Mouse (Mus musculus) embryonic facial prominence, embryonic 15.5 days (tissue): ENCODE measurements around the gene Mecom. TPM values are rescaled to one million over a fixed set of nuclear protein-coding genes. Genes with fewer than 3 reads are reported as not detected.

Experiments used
- ATAC-seq: fragments of 200-750 bp; cut with Nextera tagmentation; 2 replicates; pipeline ENCODE4 v1.8.0; 2017; ENCODE audit warnings: low read depth, moderate TSS enrichment; ENCODE audit not compliant: insufficient number of reproducible peaks, low FRiP score, low TSS enrichment
- H3K27ac ChIP-seq: fragments of 300-500 bp; sonication (generic); replicated peaks from 2 replicates; pipeline ENCODE4 v1.5.1; 2015; ENCODE audit warnings: mild to moderate bottlenecking, inconsistent platforms
- H3K27me3 ChIP-seq: fragments of 300-500 bp; sonication (generic); 2 replicates; pipeline ENCODE4 v1.6.1; 2015; ENCODE audit warnings: inconsistent platforms
- H3K36me3 ChIP-seq: fragments of 300-500 bp; sonication (generic); 2 replicates; pipeline ENCODE4 v1.6.1; 2015; ENCODE audit warnings: mild to moderate bottlenecking, inconsistent platforms
- H3K4me1 ChIP-seq: fragments of 300-500 bp; sonication (generic); 2 replicates; pipeline ENCODE4 v1.6.1; 2015; ENCODE audit warnings: inconsistent platforms
- H3K4me2 ChIP-seq: fragments of 300-500 bp; sonication (generic); replicated peaks from 2 replicates; pipeline ENCODE4 v1.6.1; 2015; ENCODE audit warnings: mild to moderate bottlenecking, inconsistent platforms
- H3K4me3 ChIP-seq: fragments of 300-500 bp; sonication (generic); replicated peaks from 2 replicates; pipeline ENCODE4 v1.5.1; 2015; ENCODE audit warnings: mild to moderate bottlenecking, inconsistent platforms
- H3K9ac ChIP-seq: fragments of 300-500 bp; sonication (generic); 2 replicates; pipeline ENCODE4 v1.6.1; 2015; ENCODE audit warnings: inconsistent platforms
- H3K9me3 ChIP-seq: fragments of 300-500 bp; sonication (generic); replicated peaks from 2 replicates; pipeline ENCODE4 v1.6.1; 2016; ENCODE audit warnings: inconsistent platforms
- WGBS: fragments of 180-500 bp; shearing (Covaris S2); methylation state at CpG from one replicate; pipeline ENCODE4 v1.1.7; 2015; 5-methylcytosine and 5-hydroxymethylcytosine counted together
- polyA plus RNA-seq: library from polyadenylated mRNA; unstranded; fragments of >200 nt; fragmentation: Nextera tagmentation; extraction: Ambion mirVana; gene quantifications from 2 replicates; pipeline ENCODE4 v1.2.1, GENCODE M21; 2015

Gene Mecom
- polyA plus RNA-seq, 1 experiment from 2014 or later: 8.8 TPM

DNA sequence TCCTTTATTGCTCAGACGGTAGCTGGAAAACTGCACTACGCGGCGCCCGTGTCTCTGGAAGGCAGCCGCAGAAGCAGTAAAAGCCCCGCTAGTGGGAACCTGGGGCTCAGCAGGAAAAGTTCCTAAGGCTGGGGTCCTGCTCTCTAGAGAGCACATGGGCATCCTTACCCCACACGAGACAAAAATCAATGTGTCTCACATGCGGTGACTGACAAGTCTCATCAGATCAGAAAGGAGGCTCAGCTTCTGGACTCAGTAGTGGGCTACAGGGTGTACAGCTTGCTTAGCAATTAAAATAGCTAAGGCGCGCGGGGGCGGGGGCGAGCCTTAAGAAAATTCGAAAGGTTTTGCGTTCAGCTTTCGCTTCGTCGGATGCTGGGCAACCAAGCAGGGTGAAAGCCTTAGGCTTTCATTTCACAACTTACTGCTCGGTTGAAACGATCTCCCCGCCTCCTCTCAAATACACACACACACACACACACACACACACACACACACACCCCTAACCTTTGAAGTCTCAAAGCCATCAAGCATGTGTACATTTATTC, 40.7 kb downstream of the Mecom start:
- no peak for ATAC-seq
- Histone ChIP-seq H3K36me3 (no peaks in the 10 kb centered on the region), H3K4me1 (peaks cover 33% of the 10 kb centered on the region), H3K4me2 (peak overlapping the region; percentile 93), H3K4me3 (peak overlapping the region; percentile 55), H3K9ac (0 out of 2 replicates have a peak overlapping the region, but pooled peaks have one; percentile 9), H3K27ac (peak overlapping the region; percentile 41; the same call in 1 of the 2 replicates), H3K27me3 (peaks cover 66% of the 10 kb centered on the region), H3K9me3 (no peaks in the 10 kb centered on the region)
- WGBS: under 1% methylated on average over 22 of the region's 22 CpGs

DNA sequence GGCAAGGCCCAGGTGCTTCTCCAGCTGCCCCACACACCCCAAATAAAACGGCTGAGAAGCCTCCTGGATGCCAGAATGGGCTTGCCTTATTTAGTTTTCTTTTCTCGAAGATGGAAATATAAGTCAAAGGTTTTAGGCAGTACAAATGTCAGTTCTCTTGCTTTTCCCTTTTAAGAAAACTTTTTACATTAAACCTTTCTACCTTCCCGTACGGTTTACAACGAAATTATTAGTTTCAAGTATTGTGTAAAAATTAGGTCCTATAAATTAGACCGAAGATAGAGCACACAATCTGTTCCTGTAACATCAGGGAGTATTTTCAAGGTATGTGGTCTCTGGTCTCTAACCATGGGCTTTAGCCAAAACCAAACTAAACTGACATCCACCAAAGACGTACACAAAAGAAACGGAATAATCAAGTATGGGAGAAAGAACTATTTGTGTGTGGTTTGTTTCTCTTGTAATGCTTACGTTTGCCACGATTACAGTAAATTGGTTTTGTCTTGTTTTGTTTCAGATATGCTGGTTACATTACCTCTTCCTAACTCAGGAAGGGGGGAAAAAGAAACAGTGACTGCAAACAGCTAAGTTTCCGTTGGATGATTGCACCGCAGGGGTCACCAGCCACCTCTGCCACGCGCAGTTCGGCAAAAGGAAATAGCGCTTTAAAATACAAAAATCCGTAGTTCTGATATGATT, 41.3 kb downstream of the Mecom start:
- Histone ChIP-seq H3K36me3 (no peaks in the 10 kb centered on the region), H3K27ac (0 out of 2 replicates have a peak overlapping the region, but pooled peaks have one; percentile 41), H3K9ac (0 out of 2 replicates have a peak overlapping the region, but pooled peaks have one; percentile 9), H3K4me3 (peak overlapping the region; percentile 55), H3K9me3 (no peaks in the 10 kb centered on the region), H3K27me3 (peaks cover 60% of the 10 kb centered on the region), H3K4me1 (peaks cover 33% of the 10 kb centered on the region), H3K4me2 (peak overlapping the region; percentile 93)
- no peak for ATAC-seq
- WGBS: 6% methylated on average over 17 of the region's 17 CpGs

DNA sequence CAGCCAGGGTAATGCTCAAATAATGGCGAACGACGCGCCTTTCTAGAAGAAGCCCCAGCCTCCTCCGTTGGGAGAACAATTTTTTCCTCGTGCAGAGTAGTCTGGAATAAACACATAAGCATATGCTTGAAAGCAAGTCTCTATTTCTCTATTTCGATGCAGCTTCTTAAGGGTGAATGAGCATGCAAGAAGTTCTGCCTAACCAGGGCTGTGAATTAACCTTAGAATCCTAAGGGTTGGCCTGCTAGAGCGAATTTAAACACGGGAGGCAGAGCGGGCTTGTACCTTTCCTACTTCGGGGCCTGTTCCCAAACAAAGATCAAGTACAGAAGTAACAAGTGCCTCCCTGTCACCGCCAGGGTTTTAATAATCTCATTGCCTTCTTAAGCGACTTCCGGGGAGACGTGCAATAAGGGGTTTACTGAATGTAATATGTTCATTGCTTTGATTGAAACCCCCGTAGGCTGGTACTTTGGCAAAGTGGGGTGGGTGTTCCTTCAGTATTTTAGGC, 42.0 kb downstream of the Mecom start:
- Histone ChIP-seq H3K4me1 (peaks cover 33% of the 10 kb centered on the region), H3K36me3 (no peaks in the 10 kb centered on the region), H3K4me3 (no peak overlapping the region), H3K9ac (no peak overlapping the region), H3K4me2 (no peak overlapping the region), H3K27ac (no peak overlapping the region), H3K9me3 (no peaks in the 10 kb centered on the region), H3K27me3 (peaks cover 53% of the 10 kb centered on the region)
- no peak for ATAC-seq
- WGBS: 28% methylated on average over 16 of the region's 16 CpGs

DNA sequence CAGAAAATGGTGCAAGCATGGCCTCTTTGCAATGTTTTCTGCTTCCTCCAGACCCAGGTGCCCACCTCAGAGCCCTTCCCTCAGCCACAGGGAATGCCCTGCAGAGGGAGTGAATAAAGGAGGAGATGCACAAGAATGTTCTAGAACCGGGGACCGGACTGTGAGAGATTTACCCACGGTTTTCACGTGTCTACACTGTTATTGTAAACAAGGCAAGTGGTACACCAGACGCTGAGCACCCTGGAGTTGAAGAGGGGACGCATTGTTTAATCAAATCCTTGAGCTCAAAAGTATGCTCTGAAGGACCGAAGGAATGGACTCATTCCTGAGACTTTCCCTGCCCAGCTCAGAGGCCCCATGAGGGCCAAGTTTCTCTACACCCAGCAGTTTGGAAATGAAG, 43.2 kb downstream of the Mecom start:
- WGBS: 55% methylated on average over 7 of the region's 7 CpGs
- no peaks in the 10 kb centered on the region for H3K36me3 ChIP-seq
- no peak overlapping the region for H3K27ac ChIP-seq
- peaks cover 28% of the 10 kb centered on the region for H3K4me1 ChIP-seq
- no peak overlapping the region for H3K4me2 ChIP-seq
- peaks cover 42% of the 10 kb centered on the region for H3K27me3 ChIP-seq
- H3K9ac ChIP-seq: no peak overlapping the region
- no peaks in the 10 kb centered on the region for H3K9me3 ChIP-seq
- no peak overlapping the region for H3K4me3 ChIP-seq
- ATAC-seq: no peak

DNA sequence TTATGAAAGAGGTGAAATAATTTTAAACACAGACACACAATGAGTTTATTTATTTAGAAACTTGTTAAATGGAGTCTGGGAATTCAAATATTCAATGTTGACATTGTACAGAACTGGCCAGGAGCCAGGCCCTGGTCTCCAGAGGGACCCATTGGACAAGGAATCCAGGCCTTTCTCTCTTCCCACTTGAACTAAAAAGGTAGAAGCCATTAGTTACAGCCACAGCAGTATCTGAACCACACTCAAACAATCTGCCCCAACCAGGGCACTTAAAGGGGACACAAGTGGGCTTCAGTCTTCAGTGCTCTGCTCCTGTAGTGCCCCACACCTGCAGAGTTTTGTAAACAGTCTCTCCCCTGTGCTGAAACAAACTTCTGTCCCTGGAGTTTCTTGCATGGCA, 44.0 kb downstream of the Mecom start:
- no peak for ATAC-seq
- Histone ChIP-seq H3K27me3 (peaks cover 34% of the 10 kb centered on the region), H3K27ac (no peak overlapping the region; the same call in 1 of the 2 replicates), H3K9me3 (no peaks in the 10 kb centered on the region), H3K9ac (no peak overlapping the region), H3K4me1 (peaks cover 20% of the 10 kb centered on the region), H3K4me2 (no peak overlapping the region), H3K4me3 (no peak overlapping the region), H3K36me3 (no peaks in the 10 kb centered on the region)

DNA sequence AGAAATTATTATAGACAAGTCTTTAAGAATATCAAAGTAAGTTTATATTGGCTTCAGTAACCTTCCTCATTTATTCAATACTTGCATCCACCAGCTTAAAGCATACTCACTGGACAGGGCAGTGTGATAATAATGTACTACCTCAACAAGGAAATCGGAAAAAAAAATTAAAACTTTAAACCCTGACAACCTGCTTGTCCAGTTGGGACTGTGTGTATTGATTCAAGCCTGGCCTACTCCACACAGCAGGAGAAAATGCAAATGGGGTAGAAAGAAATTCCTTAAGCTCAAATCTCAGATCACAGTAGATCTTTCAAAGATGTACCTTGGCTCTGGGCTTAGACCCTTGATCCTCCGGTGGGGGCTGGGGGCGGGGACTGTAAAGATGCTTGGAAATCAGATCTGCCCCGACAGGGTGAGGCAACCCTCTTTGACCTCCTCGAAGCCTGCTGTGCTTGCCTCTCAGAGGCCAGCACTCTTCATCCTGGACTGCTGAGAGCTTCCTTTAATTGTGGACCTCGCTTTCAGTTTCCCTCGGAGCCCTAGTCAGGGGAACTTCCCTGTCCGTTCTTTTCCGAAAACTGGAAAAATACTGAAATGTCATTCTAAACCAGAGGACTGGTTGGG, 49.5 kb downstream of the Mecom start:
- Histone ChIP-seq H3K9ac (no peak overlapping the region), H3K4me3 (no peak overlapping the region), H3K27me3 (no peaks in the 10 kb centered on the region), H3K9me3 (no peaks in the 10 kb centered on the region), H3K36me3 (no peaks in the 10 kb centered on the region), H3K27ac (no peak overlapping the region), H3K4me1 (no peaks in the 10 kb centered on the region), H3K4me2 (no peak overlapping the region)
- ATAC-seq: no peak
- WGBS: 22% methylated on average over 9 of the region's 9 CpGs

DNA sequence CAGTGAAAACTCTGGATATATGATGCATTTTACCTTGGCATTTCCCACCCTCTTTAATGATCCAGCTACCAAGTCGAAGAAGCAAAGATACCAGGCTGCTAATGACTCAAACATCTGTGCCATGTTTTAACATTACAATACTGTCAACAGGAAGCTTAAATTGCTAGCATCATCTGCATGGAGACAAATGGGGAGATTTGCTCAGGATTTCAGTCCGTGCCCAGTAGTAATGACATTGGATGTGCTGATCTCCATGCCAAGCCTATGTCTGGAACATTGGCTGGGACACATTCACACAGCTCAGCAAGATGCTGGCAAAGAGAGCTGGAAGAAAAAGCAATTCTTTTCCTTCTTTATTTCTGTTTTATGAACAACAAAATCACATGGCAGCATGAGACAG, 53.4 kb downstream of the Mecom start:
- H3K36me3 ChIP-seq: no peaks in the 10 kb centered on the region
- H3K4me2 ChIP-seq: no peak overlapping the region
- H3K4me1 ChIP-seq: no peaks in the 10 kb centered on the region
- WGBS: 70% methylated on average over 2 of the region's 2 CpGs
- no peaks in the 10 kb centered on the region for H3K9me3 ChIP-seq
- no peak for ATAC-seq
- H3K27ac ChIP-seq: no peak overlapping the region
- no peaks in the 10 kb centered on the region for H3K27me3 ChIP-seq
- no peak overlapping the region for H3K9ac ChIP-seq
- H3K4me3 ChIP-seq: no peak overlapping the region

DNA sequence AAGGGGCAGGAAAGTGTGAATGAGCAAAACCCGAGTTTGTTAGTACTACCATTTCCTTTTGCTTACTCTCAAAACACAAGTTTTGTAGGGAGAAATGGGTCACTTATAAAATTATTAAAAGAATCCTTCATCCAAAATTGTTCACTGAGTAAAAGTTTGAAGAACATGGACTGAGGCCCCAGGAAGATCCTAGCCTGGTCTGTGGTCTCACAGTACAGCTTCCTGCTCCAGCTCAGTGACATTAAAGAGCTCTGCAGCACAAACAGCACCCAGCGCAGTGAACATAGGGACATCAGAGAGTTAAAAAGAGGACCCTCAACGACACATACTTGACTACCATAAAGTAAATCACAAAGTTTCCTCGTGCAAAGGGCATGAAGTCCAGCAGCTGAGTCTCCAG, 59.0 kb downstream of the Mecom start:
- Histone ChIP-seq H3K9me3 (no peaks in the 10 kb centered on the region), H3K9ac (no peak overlapping the region), H3K4me1 (no peaks in the 10 kb centered on the region), H3K36me3 (no peaks in the 10 kb centered on the region), H3K27me3 (no peaks in the 10 kb centered on the region), H3K27ac (no peak overlapping the region), H3K4me3 (no peak overlapping the region), H3K4me2 (no peak overlapping the region)
- no peak for ATAC-seq
- WGBS: 58% methylated on average over 4 of the region's 4 CpGs

DNA sequence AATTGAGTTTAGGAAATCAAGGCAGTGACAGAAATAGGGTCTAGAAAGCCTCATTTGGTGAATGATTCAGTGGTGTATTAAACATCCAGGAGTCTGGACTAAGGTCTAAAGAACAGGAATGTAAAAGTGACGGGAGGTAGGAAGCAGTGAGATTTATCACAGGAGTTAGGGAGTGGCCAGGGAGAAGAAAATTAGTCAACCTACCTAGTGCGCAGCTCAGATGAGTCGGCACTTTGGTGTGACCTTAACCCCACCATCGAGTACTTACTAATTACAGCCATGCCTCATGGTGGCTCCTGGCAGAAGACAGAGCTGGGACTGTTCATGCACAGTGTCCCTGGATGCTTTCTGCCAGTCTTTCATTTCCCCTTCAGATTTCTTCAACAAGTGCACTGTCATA, 61.4 kb downstream of the Mecom start:
- Histone ChIP-seq H3K36me3 (no peaks in the 10 kb centered on the region), H3K27me3 (no peaks in the 10 kb centered on the region), H3K9me3 (no peaks in the 10 kb centered on the region), H3K4me3 (no peak overlapping the region), H3K4me1 (no peaks in the 10 kb centered on the region), H3K4me2 (no peak overlapping the region), H3K27ac (no peak overlapping the region), H3K9ac (no peak overlapping the region)
- no peak for ATAC-seq
- 68% methylated on average over 4 of the region's 4 CpGs for WGBS

DNA sequence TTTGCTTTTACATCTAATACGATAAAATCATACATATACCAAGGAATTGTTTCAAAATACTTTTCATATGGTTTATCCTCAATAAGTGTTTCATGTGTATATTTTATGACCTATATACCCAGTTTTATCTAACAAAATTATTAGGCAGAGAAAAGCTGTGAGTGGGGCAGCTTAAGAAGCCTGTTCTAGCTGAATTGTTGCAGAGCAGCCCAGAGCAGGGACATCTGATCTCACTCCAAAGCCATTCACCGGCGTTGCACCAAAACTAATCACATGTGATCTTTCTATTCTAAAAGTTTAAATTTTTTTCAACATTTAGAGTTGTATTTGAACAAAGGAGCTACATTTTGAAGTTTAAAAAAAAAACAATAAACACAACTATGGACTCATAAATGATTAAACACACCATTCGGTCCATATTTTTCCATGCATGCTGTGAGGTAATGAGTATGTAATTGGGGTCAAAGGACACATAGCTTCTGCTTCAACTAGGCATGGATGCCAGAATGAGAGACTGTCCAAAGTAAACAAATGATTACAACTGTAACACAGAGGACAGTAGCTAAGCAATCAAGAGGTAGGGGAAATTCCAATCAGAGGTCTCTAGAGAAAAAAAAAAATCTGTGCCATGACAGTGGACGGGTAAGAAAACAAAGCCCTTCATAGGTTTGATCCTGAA, 64.7 kb downstream of the Mecom start:
- no peaks in the 10 kb centered on the region for H3K4me1 ChIP-seq
- no peak overlapping the region for H3K4me3 ChIP-seq
- no peak overlapping the region for H3K27ac ChIP-seq
- no peak for ATAC-seq
- 14% methylated on average over 5 of the region's 5 CpGs for WGBS
- H3K27me3 ChIP-seq: no peaks in the 10 kb centered on the region
- H3K36me3 ChIP-seq: no peaks in the 10 kb centered on the region
- no peak overlapping the region for H3K4me2 ChIP-seq
- H3K9ac ChIP-seq: no peak overlapping the region
- no peaks in the 10 kb centered on the region for H3K9me3 ChIP-seq

DNA sequence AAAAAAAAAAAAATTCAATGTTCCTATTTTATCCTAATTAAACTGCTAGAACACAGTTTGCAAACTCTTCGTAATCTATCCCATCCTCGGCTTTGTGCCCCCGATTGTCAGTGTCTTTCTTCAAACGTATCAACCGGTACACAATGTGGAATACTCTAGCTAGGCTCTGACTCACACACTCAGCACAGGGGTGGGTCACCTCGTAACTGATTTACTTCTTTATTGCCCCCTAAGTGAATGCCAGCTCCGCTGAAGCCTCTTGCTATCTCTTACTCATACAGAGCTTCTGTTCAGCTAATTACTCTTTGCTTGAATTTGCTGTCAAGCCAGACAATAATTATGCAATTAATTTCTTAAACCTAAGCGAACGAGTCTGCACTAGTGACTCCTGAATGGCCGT, 66.1 kb downstream of the Mecom start:
- WGBS: 80% methylated on average over 10 of the region's 10 CpGs
- no peak overlapping the region for H3K4me3 ChIP-seq
- H3K4me1 ChIP-seq: no peaks in the 10 kb centered on the region
- H3K36me3 ChIP-seq: no peaks in the 10 kb centered on the region
- no peak overlapping the region for H3K4me2 ChIP-seq
- no peak overlapping the region for H3K9ac ChIP-seq
- no peak for ATAC-seq
- no peaks in the 10 kb centered on the region for H3K9me3 ChIP-seq
- no peaks in the 10 kb centered on the region for H3K27me3 ChIP-seq
- H3K27ac ChIP-seq: no peak overlapping the region
